Mouse (Mus musculus) limb, embryonic 14.5 days (tissue): ENCODE results near the gene Fam129b. TPM values are rescaled to one million over a fixed set of nuclear protein-coding genes. Genes with fewer than 3 reads are reported as not detected.

Source experiments
- ATAC-seq: fragments of 200-750 bp; cut with Nextera tagmentation; 2 replicates; pipeline ENCODE4 v1.8.0; 2017; ENCODE audit warnings: low read depth, moderate number of reproducible peaks, moderate TSS enrichment; ENCODE audit not compliant: low FRiP score
- DNase-seq: peaks from one replicate; pipeline ENCODE4 v3.0.0-alpha.2; 2015; ENCODE audit warnings: low spot score
- H3K27ac ChIP-seq: fragments of 300-500 bp; sonication (generic); replicated peaks from 2 replicates; pipeline ENCODE4 v1.5.1; 2014; ENCODE audit warnings: low read depth, mild to moderate bottlenecking, low read length, moderate library complexity, mixed read lengths
- H3K27me3 ChIP-seq: fragments of 300-500 bp; sonication (generic); 2 replicates; pipeline ENCODE4 v1.6.1; 2014; ENCODE audit warnings: low read length, mixed read lengths; ENCODE audit not compliant: control insufficient read depth, insufficient read depth
- H3K36me3 ChIP-seq: fragments of 300-500 bp; sonication (generic); 2 replicates; pipeline ENCODE4 v1.6.1; 2014; ENCODE audit warnings: mild to moderate bottlenecking, low read length, moderate library complexity, mixed read lengths; ENCODE audit not compliant: control insufficient read depth, insufficient read depth
- H3K4me1 ChIP-seq: fragments of 300-500 bp; sonication (generic); 2 replicates; pipeline ENCODE4 v1.6.1; 2014; ENCODE audit warnings: antibody characterized with exemption, low read length, mixed read lengths; ENCODE audit not compliant: control insufficient read depth, insufficient read depth
- H3K4me2 ChIP-seq: fragments of 300-500 bp; sonication (generic); replicated peaks from 2 replicates; pipeline ENCODE4 v1.6.1; 2014; ENCODE audit warnings: low read depth, mild to moderate bottlenecking, low read length, moderate library complexity; ENCODE audit not compliant: severe bottlenecking
- H3K4me3 ChIP-seq: fragments of 300-500 bp; sonication (generic); replicated peaks from 2 replicates; pipeline ENCODE4 v1.5.1; 2014; ENCODE audit warnings: low read length
- H3K9ac ChIP-seq: fragments of 300-500 bp; sonication (generic); 2 replicates; pipeline ENCODE4 v1.6.1; 2014; ENCODE audit warnings: mild to moderate bottlenecking, low read depth, low read length, moderate library complexity; ENCODE audit not compliant: severe bottlenecking
- H3K9me3 ChIP-seq: fragments of 300-500 bp; sonication (generic); 2 replicates; pipeline ENCODE4 v1.6.1; 2016; ENCODE audit warnings: low read length; ENCODE audit not compliant: control insufficient read depth
- POLR2A ChIP-seq: fragments of 200-500 bp; IDR thresholded peaks from 2 replicates; pipeline ENCODE4 v1.8.0; 2012; ENCODE audit warnings: inconsistent platforms, mild to moderate bottlenecking, moderate library complexity, borderline replicate concordance; ENCODE audit not compliant: insufficient read depth, insufficient read length; ENCODE audit errors: extremely low read depth
- WGBS: fragments of 180-500 bp; shearing (Covaris S2); extraction: QIAGEN DNeasy Blood & Tissue Kit; methylation state at CpG from one replicate; pipeline ENCODE4 v1.1.7; 2014; 5-methylcytosine and 5-hydroxymethylcytosine counted together
- polyA plus RNA-seq, 2 experiments: library from polyadenylated mRNA; depleted of rRNA in 1 of 2; stranded (reverse) in 1 of 2; unstranded in 1 of 2; fragments of >200 nt; fragmentation: Nextera tagmentation in 1 of 2; extraction: Ambion mirVana in 1 of 2; gene quantifications; 2 replicates each; pipeline versions ENCODE4 v1.2.1 to v1.2.3; 2012 to 2014

Gene Fam129b
- polyA plus RNA-seq, 2 experiments = 46.2 to 73.5 TPM

DNA sequence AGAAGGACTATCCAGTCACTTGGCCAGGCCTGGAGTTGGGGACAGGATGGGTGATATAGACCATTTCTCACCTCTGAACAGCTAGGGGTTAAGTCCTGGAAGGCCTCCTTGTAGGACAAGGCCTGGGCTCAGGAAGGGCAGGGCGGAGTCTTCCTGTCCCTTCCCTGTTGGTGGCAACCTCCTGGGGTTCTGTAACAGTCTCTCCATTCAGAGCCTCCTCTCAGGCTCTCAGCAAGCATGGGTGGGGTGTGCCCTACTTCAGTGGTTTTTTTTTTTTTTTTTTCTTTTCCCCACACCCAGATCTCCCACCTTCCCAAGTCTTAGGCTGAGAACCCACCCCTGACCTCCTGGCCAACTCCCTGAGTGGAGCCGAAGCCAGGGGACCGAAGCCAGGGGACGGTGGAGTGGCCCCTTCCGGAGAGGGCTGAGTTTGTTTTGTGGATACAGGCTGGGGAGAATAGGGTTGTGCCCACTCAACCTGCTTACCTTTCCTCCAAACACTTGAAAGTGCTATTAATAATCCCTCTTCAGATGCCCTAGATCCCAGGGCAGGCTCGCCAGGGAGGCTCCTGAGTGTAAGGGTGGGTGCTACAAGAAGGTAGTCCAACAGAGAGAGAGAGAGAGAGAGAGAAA lies 2.0 kb downstream of the Fam129b start:
- no peaks in the 10 kb centered on the region for H3K9me3 ChIP-seq
- H3K9ac ChIP-seq = peak overlapping the region; percentile 86
- peak overlapping the region; percentile 88 for H3K4me3 ChIP-seq
- no peak for DNase-seq
- peaks cover 65% of the 10 kb centered on the region for H3K4me1 ChIP-seq
- H3K36me3 ChIP-seq = no peaks in the 10 kb centered on the region
- TF ChIP-seq POLR2A = no peak
- no peak for ATAC-seq
- 59% methylated on average over 6 of the region's 6 CpGs for WGBS
- peak overlapping the region; percentile 95 for H3K4me2 ChIP-seq
- H3K27me3 ChIP-seq = no peaks in the 10 kb centered on the region
- H3K27ac ChIP-seq = 0 out of 2 replicates have a peak overlapping the region, but pooled peaks have one; percentile 85

DNA sequence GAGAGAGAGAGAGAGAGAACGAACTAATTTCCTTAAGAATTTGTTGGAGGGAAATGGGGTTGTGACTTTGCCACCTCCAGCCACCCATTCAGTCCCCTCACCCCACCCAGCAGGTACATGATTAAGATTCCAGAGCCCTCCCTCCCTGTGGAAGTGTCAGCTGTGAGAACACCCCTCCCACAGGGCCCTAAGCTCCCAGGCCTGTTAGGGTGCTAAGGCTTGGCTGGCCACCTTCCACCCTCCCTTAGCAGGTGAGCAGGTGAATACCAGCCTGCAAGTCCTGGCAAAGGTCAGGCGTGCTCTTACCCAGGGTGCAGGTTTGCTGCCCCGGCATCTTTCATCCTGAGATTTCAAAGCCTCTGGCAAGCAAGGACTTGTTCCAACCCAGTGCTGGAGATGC lies 2.5 kb downstream of the Fam129b start:
- ATAC-seq (no peak), DNase-seq (no peak)
- TF ChIP-seq POLR2A = no peak
- Histone ChIP-seq H3K4me3 (peak overlapping the region; percentile 88), H3K27ac (no peak overlapping the region), H3K9me3 (no peaks in the 10 kb centered on the region), H3K4me1 (peaks cover 65% of the 10 kb centered on the region), H3K9ac (peak overlapping the region; percentile 38; the same call in 1 of the 2 replicates), H3K4me2 (peak overlapping the region; percentile 95), H3K36me3 (no peaks in the 10 kb centered on the region), H3K27me3 (no peaks in the 10 kb centered on the region)
- 66% methylated on average over 3 of the region's 3 CpGs for WGBS

GRCm38 (mm10) chr2:32879593-32879992 lies 3.7 kb downstream of the Fam129b start:
- Histone ChIP-seq H3K27ac (no peak overlapping the region), H3K4me3 (no peak overlapping the region), H3K9me3 (no peaks in the 10 kb centered on the region), H3K27me3 (no peaks in the 10 kb centered on the region), H3K36me3 (no peaks in the 10 kb centered on the region), H3K4me2 (0 out of 2 replicates have a peak overlapping the region, but pooled peaks have one; percentile 18), H3K4me1 (peaks cover 71% of the 10 kb centered on the region), H3K9ac (no peak overlapping the region)
- no peak for TF ChIP-seq POLR2A
- WGBS = 72% methylated on average over 5 of the region's 5 CpGs
- no peak for DNase-seq
- ATAC-seq = no peak

DNA sequence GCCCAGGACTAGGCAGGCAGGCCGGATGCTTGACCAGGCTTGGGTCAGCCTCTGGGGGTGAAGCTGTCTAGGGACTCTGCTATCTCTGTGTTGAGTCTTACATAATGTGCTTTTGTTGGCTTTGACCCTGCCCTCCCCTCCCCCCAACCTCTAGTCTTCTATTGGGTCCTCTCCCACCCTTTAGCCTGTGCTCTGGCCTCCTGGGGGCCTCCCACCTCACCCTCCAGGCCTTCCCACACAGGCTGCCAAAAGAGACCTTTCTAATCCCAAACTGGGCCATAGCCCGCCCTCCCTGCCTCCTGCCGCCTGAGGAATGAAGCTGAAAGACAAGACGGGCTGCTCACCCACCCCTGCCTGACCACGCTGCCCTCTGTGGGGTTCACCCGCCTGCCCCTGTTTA lies 5.1 kb downstream of the Fam129b start:
- no peak for TF ChIP-seq POLR2A
- Histone ChIP-seq H3K36me3 (no peaks in the 10 kb centered on the region), H3K4me2 (no peak overlapping the region), H3K4me3 (no peak overlapping the region), H3K27ac (peak overlapping the region; percentile 26; the same call in 1 of the 2 replicates), H3K4me1 (peaks cover 71% of the 10 kb centered on the region), H3K9ac (0 out of 2 replicates have a peak overlapping the region, but pooled peaks have one; percentile 7), H3K9me3 (no peaks in the 10 kb centered on the region), H3K27me3 (no peaks in the 10 kb centered on the region)
- WGBS = 51% methylated on average over 6 of the region's 6 CpGs
- ATAC-seq (no peak), DNase-seq (no peak)

DNA sequence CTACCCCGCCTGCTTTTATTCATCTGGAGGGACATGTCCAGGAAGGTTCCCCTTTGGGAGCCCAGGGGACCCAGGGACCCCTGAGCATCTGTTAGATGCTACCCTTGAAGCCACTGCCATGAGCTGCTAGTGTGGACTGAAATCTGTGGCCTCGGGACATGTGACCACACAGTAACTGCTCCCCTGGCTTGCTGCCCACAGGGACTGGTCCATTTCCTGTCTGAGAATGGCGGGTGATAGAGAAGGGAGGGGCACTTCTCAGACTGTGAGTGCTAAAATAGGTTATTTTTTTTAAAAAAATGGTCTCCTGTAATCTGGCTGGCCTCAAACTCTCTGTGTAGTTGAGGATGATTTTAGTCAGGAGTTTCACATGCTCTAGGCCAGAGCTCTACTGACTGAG lies 5.8 kb downstream of the Fam129b start:
- 0 out of 2 replicates have a peak overlapping the region, but pooled peaks have one; percentile 7 for H3K9ac ChIP-seq
- no peaks in the 10 kb centered on the region for H3K9me3 ChIP-seq

More for the DNA sequence above, 5.8 kb downstream of the Fam129b start:
- H3K27ac ChIP-seq = peak overlapping the region; percentile 26; the same call in 1 of the 2 replicates
- H3K36me3 ChIP-seq = no peaks in the 10 kb centered on the region
- H3K4me2 ChIP-seq = no peak overlapping the region
- no peak for ATAC-seq
- peaks cover 68% of the 10 kb centered on the region for H3K4me1 ChIP-seq
- WGBS = 36% methylated on average over 3 of the region's 3 CpGs
- no peak overlapping the region for H3K4me3 ChIP-seq
- H3K27me3 ChIP-seq = no peaks in the 10 kb centered on the region
- TF ChIP-seq POLR2A = no peak
- peak; percentile 58 for DNase-seq
